Mouse (Mus musculus): Measurements from ENCODE around the gene Foxk1. TPM values are rescaled to one million over a fixed set of nuclear protein-coding genes. Genes with fewer than 3 reads are reported as not detected.

Gene Foxk1
- total and polyA plus RNA-seq, 2 experiments from 2014 or later, result 1.8 to 9.5 TPM

DNA sequence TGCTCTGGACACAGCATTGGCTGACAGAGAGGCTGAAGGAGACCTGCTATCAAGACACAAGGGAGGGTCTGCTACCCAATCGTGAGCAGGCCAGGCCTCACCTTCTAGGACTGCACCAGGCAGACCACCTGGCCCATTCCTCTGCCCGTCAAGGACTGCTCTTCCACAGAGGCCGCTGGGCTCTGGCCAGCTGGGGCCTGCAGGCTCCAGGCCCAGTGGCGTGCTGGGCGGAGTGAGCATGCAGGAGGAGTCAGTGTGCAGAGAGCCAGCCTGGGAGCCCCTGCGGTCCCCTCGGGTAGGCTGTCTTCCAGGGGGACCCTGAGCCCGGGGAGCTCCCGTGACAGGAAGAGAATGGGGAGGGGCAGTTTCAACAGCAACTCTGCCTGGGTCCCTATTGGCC is 85.4 kb downstream of the Foxk1 start:
- DNase-seq (ENCODE audit: low spot score), result no peak
- no peak overlapping the region for H3K9ac ChIP-seq (replicated peaks; ENCODE audit: low read depth, low read length)
- H3K4me1 ChIP-seq (ENCODE audit: control insufficient read depth, insufficient read depth), result no peaks in the 10 kb centered on the region
- no peak for ATAC-seq (ENCODE audit: insufficient read depth, low read depth)
- no peak overlapping the region for H3K27ac ChIP-seq (ENCODE audit: low read depth)
- WGBS, result 76% methylated on average over 9 of the region's 9 CpGs
- H3K9me3 ChIP-seq (replicated peaks; ENCODE audit: control insufficient read depth, low read length), result no peaks in the 10 kb centered on the region
- TF ChIP-seq CTCF (IDR thresholded peaks at IDR 0.05; ENCODE audit: low read depth) (no peak), EP300 (IDR thresholded peaks at IDR 0.05; ENCODE audit: low read depth) (no peak)
- no peak overlapping the region for H3K4me2 ChIP-seq (ENCODE audit: low read depth, low read length)
- H3K4me3 ChIP-seq (ENCODE audit: low read depth, low read length), result no peak overlapping the region
- no peaks in the 10 kb centered on the region for H3K36me3 ChIP-seq (replicated peaks; ENCODE audit: control insufficient read depth, insufficient read depth, low read length)
- H3K27me3 ChIP-seq (ENCODE audit: control insufficient read depth, insufficient read depth, low read length), result no peaks in the 10 kb centered on the region

DNA sequence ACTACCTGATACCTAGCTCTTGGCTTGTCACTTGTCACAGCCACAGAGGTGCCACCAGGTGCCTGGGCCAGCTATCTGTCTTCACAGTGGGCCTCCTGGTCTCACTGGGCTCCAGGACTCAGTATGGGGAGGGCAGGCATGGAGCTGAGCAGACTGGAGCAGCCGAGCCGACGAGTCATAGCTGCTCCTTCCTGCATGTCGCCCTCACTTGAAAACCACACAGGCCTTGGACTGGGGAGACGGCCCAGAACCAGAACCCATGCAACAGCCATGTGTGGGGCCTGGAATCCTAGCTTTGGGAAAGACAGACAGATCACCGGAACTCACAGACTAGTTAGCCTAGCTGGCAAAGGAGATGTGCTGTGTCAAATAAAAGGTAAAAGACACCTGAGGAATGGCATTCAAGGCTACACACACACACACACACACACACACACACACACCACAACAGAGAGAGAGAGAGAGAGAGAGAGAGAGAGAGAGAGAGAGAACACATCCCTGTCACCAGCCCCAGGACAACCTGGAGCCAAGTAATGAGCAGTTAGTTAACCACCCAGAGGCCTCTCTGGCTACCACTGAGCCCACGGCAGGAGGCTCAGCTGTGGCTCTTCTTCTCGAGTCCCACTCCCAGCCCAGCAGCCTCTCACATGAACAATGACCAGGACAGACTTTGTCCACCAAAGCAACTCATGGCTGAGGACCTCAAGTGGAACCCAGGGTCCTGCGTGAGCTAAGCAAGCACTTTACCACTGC is 88.8 kb downstream of the Foxk1 start:
- no peaks in the 10 kb centered on the region for H3K27me3 ChIP-seq (ENCODE audit: control insufficient read depth, insufficient read depth, low read length)
- ATAC-seq (ENCODE audit: insufficient read depth, low read depth) (no peak), DNase-seq (ENCODE audit: low spot score) (no peak)
- no peak overlapping the region for H3K4me2 ChIP-seq (ENCODE audit: low read depth, low read length)
- H3K27ac ChIP-seq (ENCODE audit: low read depth), result no peak overlapping the region
- no peak overlapping the region for H3K4me3 ChIP-seq (ENCODE audit: low read depth, low read length)
- WGBS, result 67% methylated on average over 9 of the region's 9 CpGs
- H3K9ac ChIP-seq (replicated peaks; ENCODE audit: low read depth, low read length), result no peak overlapping the region
- no peaks in the 10 kb centered on the region for H3K36me3 ChIP-seq (replicated peaks; ENCODE audit: control insufficient read depth, insufficient read depth, low read length)
- H3K4me1 ChIP-seq (ENCODE audit: control insufficient read depth, insufficient read depth), result no peaks in the 10 kb centered on the region
- TF ChIP-seq CTCF (IDR thresholded peaks at IDR 0.05; ENCODE audit: low read depth) (no peak), EP300 (IDR thresholded peaks at IDR 0.05; ENCODE audit: low read depth) (no peak)
- H3K9me3 ChIP-seq (replicated peaks; ENCODE audit: control insufficient read depth, low read length), result no peaks in the 10 kb centered on the region

DNA sequence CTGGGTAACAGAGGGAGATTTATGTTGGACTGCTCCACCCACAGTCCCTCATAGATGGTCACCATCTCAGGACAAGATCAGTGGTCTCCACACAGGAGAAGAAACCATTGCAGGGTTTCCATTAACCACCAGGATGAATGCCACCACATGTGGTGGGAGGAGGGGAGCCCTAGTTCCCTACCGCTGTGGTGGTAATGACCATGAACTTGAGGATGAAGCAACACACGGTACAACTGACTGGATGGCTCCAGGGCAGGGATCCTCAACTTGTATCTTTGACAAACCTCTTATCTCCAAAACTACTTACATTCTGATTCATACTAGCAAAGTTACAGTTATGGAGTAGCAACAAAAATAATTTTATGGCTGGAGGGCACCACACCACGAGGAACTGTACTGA is 92.0 kb downstream of the Foxk1 start:
- 84% methylated on average over 3 of the region's 3 CpGs for WGBS
- TF ChIP-seq CTCF (IDR thresholded peaks at IDR 0.05; ENCODE audit: low read depth) (no peak), EP300 (IDR thresholded peaks at IDR 0.05; ENCODE audit: low read depth) (no peak)
- no peak overlapping the region for H3K4me2 ChIP-seq (ENCODE audit: low read depth, low read length)
- no peaks in the 10 kb centered on the region for H3K9me3 ChIP-seq (replicated peaks; ENCODE audit: control insufficient read depth, low read length)
- no peaks in the 10 kb centered on the region for H3K36me3 ChIP-seq (replicated peaks; ENCODE audit: control insufficient read depth, insufficient read depth, low read length)
- ATAC-seq (ENCODE audit: insufficient read depth, low read depth) (no peak), DNase-seq (ENCODE audit: low spot score) (no peak)
- no peak overlapping the region for H3K9ac ChIP-seq (replicated peaks; ENCODE audit: low read depth, low read length)
- no peaks in the 10 kb centered on the region for H3K27me3 ChIP-seq (ENCODE audit: control insufficient read depth, insufficient read depth, low read length)
- H3K4me3 ChIP-seq (ENCODE audit: low read depth, low read length), result no peak overlapping the region
- H3K4me1 ChIP-seq (ENCODE audit: control insufficient read depth, insufficient read depth), result 0 out of 2 replicates have a peak, but pooled peaks cover 3% of the 10 kb centered on the region
- H3K27ac ChIP-seq (ENCODE audit: low read depth), result no peak overlapping the region

DNA sequence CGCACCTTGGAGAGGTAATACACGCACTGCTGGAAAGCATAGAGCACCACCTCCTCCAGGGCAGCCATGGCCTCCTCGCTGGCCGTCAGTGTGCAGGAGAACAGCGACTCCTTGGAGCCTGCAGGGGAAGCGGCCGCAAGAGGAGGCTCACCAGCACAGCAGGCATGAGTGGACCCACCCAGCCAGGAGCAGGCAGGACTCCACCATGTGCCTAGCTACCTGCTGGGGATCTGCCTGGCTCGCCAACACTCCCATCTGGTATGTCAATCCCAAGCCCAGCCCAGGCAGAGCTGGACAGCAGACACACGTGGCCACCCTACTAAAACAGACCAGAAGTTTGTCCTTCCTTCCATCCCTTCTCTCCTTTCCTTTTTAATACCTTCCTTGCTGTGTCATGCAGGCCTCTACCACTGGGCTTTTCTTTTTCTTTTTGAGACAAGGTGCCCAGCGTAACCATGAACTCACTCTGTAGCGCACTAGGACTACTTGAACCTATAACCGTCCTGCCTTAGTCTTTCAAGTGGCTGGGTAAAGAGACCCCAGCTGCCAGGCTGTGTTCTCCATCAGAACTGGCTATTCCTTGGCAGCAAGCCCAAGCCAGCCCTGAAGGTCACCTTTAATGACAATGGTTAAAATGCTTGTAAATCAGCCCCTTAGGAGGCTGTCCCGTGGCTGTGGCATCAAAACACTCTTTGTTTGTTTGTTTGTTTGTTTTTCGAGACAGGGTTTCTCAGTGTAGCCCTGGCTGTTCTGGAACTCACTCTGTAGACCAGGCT is 94.2 kb downstream of the Foxk1 start:
- WGBS, result 39% methylated on average over 14 of the region's 14 CpGs
- Histone ChIP-seq H3K27me3 (ENCODE audit: control insufficient read depth, insufficient read depth, low read length) (no peaks in the 10 kb centered on the region), H3K9ac (replicated peaks; ENCODE audit: low read depth, low read length) (no peak overlapping the region), H3K4me3 (ENCODE audit: low read depth, low read length) (no peak overlapping the region), H3K9me3 (replicated peaks; ENCODE audit: control insufficient read depth, low read length) (no peaks in the 10 kb centered on the region), H3K4me2 (ENCODE audit: low read depth, low read length) (no peak overlapping the region), H3K27ac (ENCODE audit: low read depth) (no peak overlapping the region), H3K36me3 (replicated peaks; ENCODE audit: control insufficient read depth, insufficient read depth, low read length) (no peaks in the 10 kb centered on the region), H3K4me1 (ENCODE audit: control insufficient read depth, insufficient read depth) (0 out of 2 replicates have a peak, but pooled peaks cover 3% of the 10 kb centered on the region)
- ATAC-seq (ENCODE audit: insufficient read depth, low read depth) (0 out of 2 replicates have a peak, but pooled peaks have one; percentile 31), DNase-seq (ENCODE audit: low spot score) (no peak)
- TF ChIP-seq EP300 (IDR thresholded peaks at IDR 0.05; ENCODE audit: low read depth) (no peak), CTCF (IDR thresholded peaks at IDR 0.05; ENCODE audit: low read depth) (no peak)

DNA sequence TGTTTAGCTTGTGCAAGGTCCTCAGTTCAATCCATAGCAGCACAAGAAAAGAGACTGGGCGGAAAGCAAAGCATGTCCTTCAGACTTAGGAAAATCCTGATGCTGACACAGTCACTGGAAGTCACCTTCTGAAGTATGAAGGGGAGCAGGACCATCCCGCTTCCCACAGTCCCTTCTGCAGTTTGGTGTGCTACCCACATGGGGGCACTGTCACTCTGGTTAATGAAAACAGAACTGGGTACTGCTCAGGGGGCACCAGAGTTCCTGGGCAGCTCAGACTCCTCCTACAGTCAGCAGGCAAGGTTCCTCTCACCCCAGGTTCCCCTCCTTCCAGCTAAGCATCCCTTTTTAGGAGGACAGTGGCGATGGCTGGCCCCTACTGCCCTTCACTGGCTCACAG is 97.7 kb downstream of the Foxk1 start:
- DNase-seq (ENCODE audit: low spot score) (peak; percentile 50), ATAC-seq (ENCODE audit: insufficient read depth, low read depth) (0 out of 2 replicates have a peak, but pooled peaks have one; percentile 15)
- H3K27me3 ChIP-seq (ENCODE audit: control insufficient read depth, insufficient read depth, low read length), result no peaks in the 10 kb centered on the region
- 58% methylated on average over 3 of the region's 3 CpGs for WGBS
- no peak overlapping the region for H3K9ac ChIP-seq (replicated peaks; ENCODE audit: low read depth, low read length)
- TF ChIP-seq EP300 (IDR thresholded peaks at IDR 0.05; ENCODE audit: low read depth) (no peak), CTCF (IDR thresholded peaks at IDR 0.05; ENCODE audit: low read depth) (peak; percentile 63)
- no peak overlapping the region for H3K27ac ChIP-seq (ENCODE audit: low read depth)
- H3K9me3 ChIP-seq (replicated peaks; ENCODE audit: control insufficient read depth, low read length), result no peaks in the 10 kb centered on the region
- no peak overlapping the region for H3K4me3 ChIP-seq (ENCODE audit: low read depth, low read length)
- H3K4me2 ChIP-seq (ENCODE audit: low read depth, low read length), result no peak overlapping the region
- H3K4me1 ChIP-seq (ENCODE audit: control insufficient read depth, insufficient read depth), result 0 out of 2 replicates have a peak, but pooled peaks cover 3% of the 10 kb centered on the region
- H3K36me3 ChIP-seq (replicated peaks; ENCODE audit: control insufficient read depth, insufficient read depth, low read length), result no peaks in the 10 kb centered on the region
